ENCODE assay signal across 8 mouse cellular contexts in the genomic region with DNA sequence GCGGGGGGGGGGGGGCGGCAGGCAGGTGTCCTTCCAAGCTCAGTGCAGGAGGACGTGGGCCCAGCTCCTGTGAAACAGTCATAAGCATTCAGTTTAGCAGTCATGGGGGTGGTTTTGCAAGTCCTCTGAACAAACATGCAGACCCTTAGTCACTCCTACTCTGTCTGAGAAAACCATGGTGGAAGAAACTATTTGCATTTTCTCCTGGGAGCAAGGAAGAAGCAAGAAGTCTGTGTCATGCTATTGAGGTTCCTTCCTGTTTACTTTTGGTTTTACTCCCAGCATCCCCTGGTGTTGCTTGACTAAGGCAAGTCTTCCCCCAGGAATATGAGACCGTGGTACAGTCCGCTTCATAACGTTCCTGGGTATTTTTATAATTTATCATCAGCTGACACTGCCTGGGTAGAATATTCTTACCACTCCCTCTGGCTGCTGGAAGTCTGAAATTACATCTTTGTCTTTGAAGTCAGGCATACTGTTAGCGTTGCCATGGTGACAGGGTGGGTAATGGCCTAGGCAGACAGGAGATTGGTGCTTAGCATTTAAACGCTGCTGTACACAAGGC.
DNase-seq lines count a peak whose midpoint lies in the region; ATAC-seq lines count a peak whose summit lies in the region.

No protein-coding gene starts in this region.

- no peaks in the 10 kb centered on the region for H3K9me3 ChIP-seq in intestine, embryonic 15.5 days
- H3K9me3 ChIP-seq in midbrain, embryonic 10.5 days (replicated peaks), result no peaks in the 10 kb centered on the region
- H3K9me3 ChIP-seq in stomach, embryonic 14.5 days (ENCODE audit: control insufficient read depth, low read depth, low read length), result no peaks in the 10 kb centered on the region

- H3K36me3 ChIP-seq in intestine, embryonic 15.5 days, result no peaks in the 10 kb centered on the region
- H3K36me3 ChIP-seq in midbrain, embryonic 10.5 days, result no peaks in the 10 kb centered on the region
- H3K36me3 ChIP-seq in stomach, embryonic 14.5 days (ENCODE audit: control insufficient read depth, insufficient read depth, low read length), result no peaks in the 10 kb centered on the region

- 12% methylated on average over 8 of the region's 8 CpGs for WGBS in intestine, embryonic 15.5 days
- 38% methylated on average over 8 of the region's 8 CpGs for WGBS in midbrain, embryonic 10.5 days
- WGBS in stomach, embryonic 14.5 days, result 9% methylated on average over 8 of the region's 8 CpGs

- H3K27me3 ChIP-seq in intestine, embryonic 15.5 days (replicated peaks), result no peaks in the 10 kb centered on the region
- H3K27me3 ChIP-seq in midbrain, embryonic 10.5 days (ENCODE audit: low read depth, poor library complexity, severe bottlenecking), result no peaks in the 10 kb centered on the region
- no peaks in the 10 kb centered on the region for H3K27me3 ChIP-seq in stomach, embryonic 14.5 days (ENCODE audit: control insufficient read depth, insufficient read depth, low read length)

- peak; percentile 72 for ATAC-seq in intestine, embryonic 15.5 days
- ATAC-seq in stomach, embryonic 14.5 days (ENCODE audit: insufficient number of reproducible peaks, insufficient read depth, low FRiP score, low read depth), result peak; percentile 82

- 0 out of 2 replicates have a peak overlapping the region, but pooled peaks have one; percentile 11 for H3K4me2 ChIP-seq in intestine, embryonic 15.5 days (replicated peaks)
- no peak overlapping the region for H3K4me2 ChIP-seq in stomach, embryonic 14.5 days (replicated peaks; ENCODE audit: low read depth, low read length)

- no peak overlapping the region for H3K9ac ChIP-seq in intestine, embryonic 15.5 days
- no peak overlapping the region for H3K9ac ChIP-seq in stomach, embryonic 14.5 days (replicated peaks; ENCODE audit: low read depth, low read length)

- H3K4me1 ChIP-seq in intestine, embryonic 15.5 days (replicated peaks), result peaks cover 30% of the 10 kb centered on the region
- H3K4me1 ChIP-seq in midbrain, embryonic 10.5 days, result peaks cover 51% of the 10 kb centered on the region
- peaks cover 18% of the 10 kb centered on the region for H3K4me1 ChIP-seq in stomach, embryonic 14.5 days (ENCODE audit: control insufficient read depth, insufficient read depth, low read length)

- H3K4me3 ChIP-seq in intestine, embryonic 15.5 days (replicated peaks), result no peak overlapping the region
- H3K4me3 ChIP-seq in midbrain, embryonic 10.5 days, result no peak overlapping the region
- H3K4me3 ChIP-seq in stomach, embryonic 14.5 days (ENCODE audit: low read depth, low read length), result no peak overlapping the region

- DNase-seq in ovary, adult 18-20 months (ENCODE audit: low spot score), result peak; percentile 58
- no peak for DNase-seq in ovary, postnatal 10 days (ENCODE audit: low spot score)
- DNase-seq in embryo, embryonic 10.5 days (ENCODE audit: low spot score), result peak; percentile 90
- DNase-seq in gastrocnemius, adult 8-10 months (ENCODE audit: low spot score in 2 of 2), result peak; percentile 54 to 69
- DNase-seq in left cerebral cortex, postnatal 36 days (ENCODE audit: low spot score in 2 of 2), result peak; percentile 54 to 62
- DNase-seq in midbrain, embryonic 10.5 days (ENCODE audit: low spot score), result peak; percentile 48

- intact Hi-C loops in left cerebral cortex, postnatal 36 days (cut with DNase I), result no loop called here

- no peak overlapping the region for H3K27ac ChIP-seq in intestine, embryonic 15.5 days
- H3K27ac ChIP-seq in midbrain, embryonic 10.5 days (replicated peaks), result peak overlapping the region; percentile 76
- H3K27ac ChIP-seq in stomach, embryonic 14.5 days (ENCODE audit: low read length), result peak overlapping the region; percentile 52; the same call in 1 of the 2 replicates
